Mouse (Mus musculus): ENCODE measurements around the gene Ampd2. TPM values are rescaled to one million over a fixed set of nuclear protein-coding genes. Genes with fewer than 3 reads are reported as not detected.

Gene Ampd2
- total and polyA plus RNA-seq, 3 experiments = 28.3 to 85.9 (median 55.8) TPM

- H3K27ac ChIP-seq (ENCODE audit: insufficient read depth, low read depth) = no peak overlapping the region
- no peak for DNase-seq (ENCODE audit: extremely low read depth)
- TF ChIP-seq ZMIZ1 (IDR thresholded peaks at IDR 0.05; ENCODE audit: low read depth, low read length) (no peak), ZC3H11A (IDR thresholded peaks at IDR 0.05; ENCODE audit: low read depth, low read length) (no peak), ZKSCAN1 (IDR thresholded peaks at IDR 0.05; ENCODE audit: borderline replicate concordance, low read depth, low read length) (no peak), MAZ (IDR thresholded peaks at IDR 0.05; ENCODE audit: low read depth, low read length) (no peak), RAD21 (IDR thresholded peaks at IDR 0.05; ENCODE audit: low read depth, low read length) (no peak), ZNF384 (IDR thresholded peaks at IDR 0.05; ENCODE audit: low read depth, low read length) (no peak), POLR2A (IDR thresholded peaks at IDR 0.05; ENCODE audit: low read depth, low read length) (no peak), EP300 (IDR thresholded peaks at IDR 0.05; ENCODE audit: low read length) (no peak), USF2 (conservative IDR thresholded peaks at IDR 0.05; ENCODE audit: low read depth, low read length) (no peak), MAX (IDR thresholded peaks at IDR 0.05; ENCODE audit: low read length) (no peak), UBTF (IDR thresholded peaks at IDR 0.05; ENCODE audit: low read depth, low read length) (no peak), CHD1 (IDR thresholded peaks at IDR 0.05; ENCODE audit: low read depth, low read length) (no peak), SIN3A (IDR thresholded peaks at IDR 0.05; ENCODE audit: low read length) (no peak), MEF2A (IDR thresholded peaks at IDR 0.05; ENCODE audit: borderline replicate concordance, low read depth, low read length) (no peak)
- H3K9me3 ChIP-seq (replicated peaks; ENCODE audit: low read length) = no peaks in the 10 kb centered on the region
- no peak overlapping the region for H3K4me2 ChIP-seq (ENCODE audit: insufficient read depth, low read depth, poor library complexity, severe bottlenecking)
- H3K79me2 ChIP-seq (replicated peaks; ENCODE audit: control insufficient read depth, extremely low read depth, insufficient read depth, poor library complexity, severe bottlenecking) = no peaks in the 10 kb centered on the region
- dilution Hi-C loops (cut with MboI; ENCODE audit: extremely low pct_ligation_motif_present, extremely low pct_unique_long_range_greater_than_20kb, low sequenced_read_pairs) = no loop called here
- H3K27me3 ChIP-seq (replicated peaks) = no peaks in the 10 kb centered on the region
- no peak overlapping the region for H3K4me3 ChIP-seq (replicated peaks in 1 of 3; ENCODE audit: low read depth in 2 of 3, low read length in 2 of 3, poor library complexity in 1 of 3)
- in situ Hi-C loops (cut with MboI; ENCODE audit: low pct_ligation_motif_present, low pct_unique_long_range_greater_than_20kb, low sequenced_read_pairs) = no loop called here
- H3K36me3 ChIP-seq (replicated peaks in 1 of 2; ENCODE audit: control insufficient read depth in 1 of 2, insufficient read depth in 1 of 2, low read length in 1 of 2) = peaks cover 58 to 90% of the 10 kb centered on the region in 2 experiments
- peaks cover 0 to 4% of the 10 kb centered on the region in 2 experiments; a peak in 2 of 4 replicates for H3K4me1 ChIP-seq (ENCODE audit: control insufficient read depth in 1 of 2, insufficient read depth in 2 of 2)
- no peak overlapping the region for H3K9ac ChIP-seq (ENCODE audit: insufficient read depth, low read depth)
Observed at GRCm38 (mm10) chr3:108111320-108111719, 24.9 kb upstream of the Ampd2 start.

- H3K27ac ChIP-seq (ENCODE audit: insufficient read depth, low read depth) = no peak overlapping the region
- no peak overlapping the region for H3K9ac ChIP-seq (ENCODE audit: insufficient read depth, low read depth)
- no peaks in the 10 kb centered on the region for H3K9me3 ChIP-seq (replicated peaks; ENCODE audit: low read length)
- in situ Hi-C loops (cut with MboI; ENCODE audit: low pct_ligation_motif_present, low pct_unique_long_range_greater_than_20kb, low sequenced_read_pairs) = no loop called here
- dilution Hi-C loops (cut with MboI; ENCODE audit: extremely low pct_ligation_motif_present, extremely low pct_unique_long_range_greater_than_20kb, low sequenced_read_pairs) = no loop called here
- no peaks in the 10 kb centered on the region for H3K4me1 ChIP-seq (ENCODE audit: control insufficient read depth in 1 of 2, insufficient read depth in 2 of 2)
- no peaks in the 10 kb centered on the region for H3K27me3 ChIP-seq (replicated peaks)
- no peak overlapping the region for H3K4me3 ChIP-seq (replicated peaks in 1 of 3; ENCODE audit: low read depth in 2 of 3, low read length in 2 of 3, poor library complexity in 1 of 3)
- no peak for DNase-seq (ENCODE audit: extremely low read depth)
- H3K4me2 ChIP-seq (ENCODE audit: insufficient read depth, low read depth, poor library complexity, severe bottlenecking) = no peak overlapping the region
- TF ChIP-seq KAT2A (IDR thresholded peaks at IDR 0.05; ENCODE audit: insufficient replicate concordance, low read length) (no peak), RAD21 (IDR thresholded peaks at IDR 0.05; ENCODE audit: low read depth, low read length) (no peak), MAFK (IDR thresholded peaks at IDR 0.05; ENCODE audit: insufficient replicate concordance, low read length) (no peak), SIN3A (IDR thresholded peaks at IDR 0.05; ENCODE audit: low read length) (no peak), JUN (IDR thresholded peaks at IDR 0.05; ENCODE audit: insufficient read depth, low read depth, low read length) (no peak), TCF12 (IDR thresholded peaks at IDR 0.05; ENCODE audit: low read depth, low read length) (no peak), MXI1 (IDR thresholded peaks at IDR 0.05; ENCODE audit: low read depth, low read length) (no peak), E2F4 (IDR thresholded peaks at IDR 0.05; ENCODE audit: insufficient replicate concordance, low read depth, low read length) (no peak), SMC3 (IDR thresholded peaks at IDR 0.05; ENCODE audit: low read depth, low read length) (no peak), ZNF384 (IDR thresholded peaks at IDR 0.05; ENCODE audit: low read depth, low read length) (no peak), GABPA (IDR thresholded peaks at IDR 0.05; ENCODE audit: insufficient replicate concordance, low read depth, low read length) (no peak), HCFC1 (IDR thresholded peaks at IDR 0.05; ENCODE audit: low read depth, low read length) (no peak), ETS1 (conservative IDR thresholded peaks at IDR 0.05; ENCODE audit: low read depth, low read length) (no peak), ZC3H11A (IDR thresholded peaks at IDR 0.05; ENCODE audit: low read depth, low read length) (no peak), RCOR1 (conservative IDR thresholded peaks at IDR 0.05; ENCODE audit: low read depth, low read length) (no peak), POLR2AphosphoS2 (IDR thresholded peaks at IDR 0.05; ENCODE audit: low read depth, low read length) (no peak), CTCF (conservative IDR thresholded peaks at IDR 0.05 in 1 of 2, IDR thresholded peaks at IDR 0.05 in 1 of 2; ENCODE audit: low read depth in 2 of 2, low read length in 2 of 2) (no peak), EP300 (IDR thresholded peaks at IDR 0.05; ENCODE audit: low read length) (no peak), IRF4 (IDR thresholded peaks at IDR 0.05; ENCODE audit: low read depth, low read length) (no peak)
- peaks cover 24 to 66% of the 10 kb centered on the region in 2 experiments for H3K36me3 ChIP-seq (replicated peaks in 1 of 2; ENCODE audit: control insufficient read depth in 1 of 2, insufficient read depth in 1 of 2, low read length in 1 of 2)
- H3K79me2 ChIP-seq (replicated peaks; ENCODE audit: control insufficient read depth, extremely low read depth, insufficient read depth, poor library complexity, severe bottlenecking) = no peaks in the 10 kb centered on the region
Observed at GRCm38 (mm10) chr3:108105281-108105680, 18.8 kb upstream of the Ampd2 start.

All from CH12.LX (cell line).